In genomic region chr10:71960422-71961089, GRCm38 (mm10) we compare ENCODE assay signal across 16 mouse cellular contexts.
DNase-seq lines count a peak whose midpoint lies in the region; ATAC-seq and TF ChIP-seq lines count a peak whose summit lies in the region.
"Had no signal": no experiment of that assay in that cellular context is flagged by ENCODE, and none has a peak within 500 bp of the region (broad histone marks: within the 10 kb centered on the region; RNA-seq: fewer than 3 reads in every experiment).

No protein-coding gene starts in this region.

- intact Hi-C loops in left cerebral cortex, postnatal 4 days (cut with DNase I), result no loop called here
- intact Hi-C loops in left cerebral cortex, adult 2 months (cut with DNase I), result no loop called here
- intact Hi-C loops in gastrocnemius, adult 2 months (cut with DNase I), result no loop called here

- H3K36me3 ChIP-seq in forebrain, embryonic 15.5 days, result no peaks in the 10 kb centered on the region
- H3K36me3 ChIP-seq: embryonic facial prominence, embryonic 15.5 days; neural tube, embryonic 15.5 days had no signal

- no peaks in the 10 kb centered on the region for H3K9me3 ChIP-seq in forebrain, embryonic 15.5 days
- H3K9me3 ChIP-seq: embryonic facial prominence, embryonic 15.5 days; neural tube, embryonic 15.5 days had no signal

- peak; percentile 81 for ATAC-seq in forebrain, embryonic 15.5 days (replicated peaks)
- ATAC-seq: CD4-positive, CD25-positive, alpha-beta regulatory T cell, adult 4 months had no signal

- H3K4me3 ChIP-seq in left cerebral cortex, adult 2 months, result no peak overlapping the region
- H3K4me3 ChIP-seq in forebrain, embryonic 15.5 days, result no peak overlapping the region
- no peak overlapping the region for H3K4me3 ChIP-seq in gastrocnemius, adult 2 months
- H3K4me3 ChIP-seq: embryonic facial prominence, embryonic 15.5 days; neural tube, embryonic 15.5 days had no signal

- H3K27ac ChIP-seq in left cerebral cortex, adult 2 months, result no peak overlapping the region
- H3K27ac ChIP-seq in forebrain, embryonic 15.5 days (replicated peaks), result no peak overlapping the region
- no peak overlapping the region for H3K27ac ChIP-seq in gastrocnemius, adult 2 months
- H3K27ac ChIP-seq: embryonic facial prominence, embryonic 15.5 days; neural tube, embryonic 15.5 days had no signal

- WGBS in forebrain, embryonic 15.5 days, result 25% methylated on average over 4 of the region's 4 CpGs

- H3K4me2 ChIP-seq in forebrain, embryonic 15.5 days (replicated peaks), result no peak overlapping the region
- H3K4me2 ChIP-seq: embryonic facial prominence, embryonic 15.5 days; neural tube, embryonic 15.5 days had no signal

- no peak overlapping the region for H3K9ac ChIP-seq in forebrain, embryonic 15.5 days (replicated peaks)
- H3K9ac ChIP-seq: embryonic facial prominence, embryonic 15.5 days; neural tube, embryonic 15.5 days had no signal

- H3K4me1 ChIP-seq in forebrain, embryonic 15.5 days, result peaks cover 10% of the 10 kb centered on the region
- H3K4me1 ChIP-seq: embryonic facial prominence, embryonic 15.5 days had no signal

- no peak for TF ChIP-seq CTCF in left cerebral cortex, adult 2 months (IDR thresholded peaks at IDR 0.05)
- no peak for TF ChIP-seq CTCF in gastrocnemius, adult 2 months (IDR thresholded peaks at IDR 0.05)

- DNase-seq in left cerebral cortex, postnatal 4 days, result peak; percentile 39
- DNase-seq in left cerebral cortex, adult 2 months (ENCODE audit: extremely low spot score in 1 of 2, low spot score in 2 of 2), result no peak
- peak; percentile 37 for DNase-seq in Muller cell, postnatal 12 days (ENCODE audit: inconsistent ontology term)
- DNase-seq in brain, embryonic 18.5 days (ENCODE audit: low read depth, low spot score), result peak; percentile 18
- no peak for DNase-seq in gastrocnemius, adult 2 months
- no peak for DNase-seq in gastrocnemius, postnatal 25 days
- DNase-seq: adrenal gland, adult 2 months; heart, adult 18-20 months; kidney, postnatal 10 days; layer of hippocampus, postnatal 36 days; right cerebral cortex, postnatal 14 days; thymus, postnatal 14 days had no signal

- no peaks in the 10 kb centered on the region for H3K27me3 ChIP-seq in forebrain, embryonic 15.5 days
- H3K27me3 ChIP-seq: embryonic facial prominence, embryonic 15.5 days; neural tube, embryonic 15.5 days had no signal

Comparison
In these comparisons a context has a peak if more than half of its experiments do, and no peak if none do; other contexts are left out.
1. DNase-seq: peak in left cerebral cortex, postnatal 4 days (single experiment), Muller cell, postnatal 12 days (single experiment) and brain, embryonic 18.5 days (single experiment); none in left cerebral cortex, adult 2 months (0 of 2), gastrocnemius, adult 2 months (single experiment) and gastrocnemius, postnatal 25 days (single experiment).